Comparison of ENCODE assay signal across 8 mouse cellular contexts in genomic region chr9:45829107-45829506, GRCm38 (mm10). TPM values are rescaled to one million over a fixed set of nuclear protein-coding genes. Genes with fewer than 3 reads are reported as not detected.
DNase-seq lines count a peak whose midpoint lies in the region; ATAC-seq and TF ChIP-seq lines count a peak whose summit lies in the region.

No protein-coding gene starts in this region.

- H3K27ac ChIP-seq in cortical plate, adult 2 months (ENCODE audit: insufficient read depth, low read length) = no peak overlapping the region
- no peak overlapping the region for H3K27ac ChIP-seq in intestine, embryonic 16.5 days (ENCODE audit: low read length)
- no peak overlapping the region for H3K27ac ChIP-seq in limb, embryonic 13.5 days
- H3K27ac ChIP-seq in midbrain, embryonic 13.5 days = no peak overlapping the region
- H3K27ac ChIP-seq in spleen, adult 2 months (ENCODE audit: insufficient read depth, low read length) = no peak overlapping the region

- intact Hi-C loops in gastrocnemius, postnatal 14 days (cut with DNase I; ENCODE audit: low total_unique reads) = no loop called here

- H3K27me3 ChIP-seq in intestine, embryonic 16.5 days (replicated peaks; ENCODE audit: control insufficient read depth, insufficient read depth, low read length) = no peaks in the 10 kb centered on the region
- no peaks in the 10 kb centered on the region for H3K27me3 ChIP-seq in limb, embryonic 13.5 days
- H3K27me3 ChIP-seq in midbrain, embryonic 13.5 days = no peaks in the 10 kb centered on the region
- H3K27me3 ChIP-seq in spleen, adult 2 months (ENCODE audit: control insufficient read depth, insufficient read depth, low read length) = no peaks in the 10 kb centered on the region

- no peak for ATAC-seq in intestine, embryonic 16.5 days
- ATAC-seq in limb, embryonic 13.5 days (ENCODE audit: low FRiP score, low read depth) = no peak
- ATAC-seq in midbrain, embryonic 13.5 days = peak; percentile 44; the same call in 1 of the 2 replicates

- H3K4me2 ChIP-seq in intestine, embryonic 16.5 days (ENCODE audit: low read depth, low read length) = peak overlapping the region; percentile 80
- H3K4me2 ChIP-seq in limb, embryonic 13.5 days (replicated peaks) = peak overlapping the region; percentile 86
- peak overlapping the region; percentile 96 for H3K4me2 ChIP-seq in midbrain, embryonic 13.5 days (replicated peaks)

- TF ChIP-seq POLR2A in cortical plate, adult 2 months (IDR thresholded peaks at IDR 0.05; ENCODE audit: extremely low read depth, insufficient read depth, low read length) = no peak
- TF ChIP-seq POLR2A in spleen, adult 2 months (IDR thresholded peaks at IDR 0.05; ENCODE audit: low read depth, low read length) = no peak

- H3K4me3 ChIP-seq in cortical plate, adult 2 months (ENCODE audit: insufficient read depth, low read length) = no peak overlapping the region; the same call in 1 of the 2 replicates
- H3K4me3 ChIP-seq in intestine, embryonic 16.5 days (ENCODE audit: low read length) = peak overlapping the region; percentile 12; the same call in 1 of the 2 replicates
- H3K4me3 ChIP-seq in limb, embryonic 13.5 days = peak overlapping the region; percentile 83
- peak overlapping the region; percentile 77 for H3K4me3 ChIP-seq in midbrain, embryonic 13.5 days (replicated peaks)
- peak overlapping the region; percentile 14; the same call in 1 of the 2 replicates for H3K4me3 ChIP-seq in spleen, adult 2 months (ENCODE audit: extremely low read depth, insufficient read depth, insufficient read length)

- H3K9ac ChIP-seq in intestine, embryonic 16.5 days (ENCODE audit: low read depth, low read length) = no peak overlapping the region
- no peak overlapping the region for H3K9ac ChIP-seq in limb, embryonic 13.5 days
- no peak overlapping the region for H3K9ac ChIP-seq in midbrain, embryonic 13.5 days (replicated peaks)

- H3K4me1 ChIP-seq in cortical plate, adult 2 months (ENCODE audit: control insufficient read depth, insufficient read depth, low read length) = no peaks in the 10 kb centered on the region
- H3K4me1 ChIP-seq in intestine, embryonic 16.5 days (ENCODE audit: control insufficient read depth, insufficient read depth, low read length) = peaks cover 5% of the 10 kb centered on the region; the same call in 1 of the 2 replicates
- H3K4me1 ChIP-seq in limb, embryonic 13.5 days = peaks cover 6% of the 10 kb centered on the region
- H3K4me1 ChIP-seq in midbrain, embryonic 13.5 days (replicated peaks) = peaks cover 19% of the 10 kb centered on the region
- no peaks in the 10 kb centered on the region; the same call in 1 of the 2 replicates for H3K4me1 ChIP-seq in spleen, adult 2 months (ENCODE audit: control insufficient read depth, insufficient read depth, insufficient read length)

- peak; percentile 40 for DNase-seq in urinary bladder, postnatal 25 days (ENCODE audit: low spot score)
- no peak for DNase-seq in urinary bladder, adult 18-20 months (ENCODE audit: low spot score in 2 of 2)
- DNase-seq in gastrocnemius, postnatal 14 days = peak; percentile 53
- peak; percentile 78 to 79 for DNase-seq in spleen, adult 2 months (ENCODE audit: low read depth in 1 of 2, low spot score in 2 of 2)

- peak; percentile 77 for TF ChIP-seq CTCF in cortical plate, adult 2 months (IDR thresholded peaks at IDR 0.05; ENCODE audit: extremely low read depth, insufficient read depth, low read length)
- TF ChIP-seq CTCF in spleen, adult 2 months (IDR thresholded peaks at IDR 0.05; ENCODE audit: extremely low read depth, insufficient read depth, insufficient read length, insufficient replicate concordance) = peak; percentile 58; the same call in 1 of the 2 replicates

- no peaks in the 10 kb centered on the region for H3K36me3 ChIP-seq in intestine, embryonic 16.5 days (ENCODE audit: control insufficient read depth, insufficient read depth, low read length)
- no peaks in the 10 kb centered on the region for H3K36me3 ChIP-seq in limb, embryonic 13.5 days
- H3K36me3 ChIP-seq in midbrain, embryonic 13.5 days = no peaks in the 10 kb centered on the region
- no peaks in the 10 kb centered on the region for H3K36me3 ChIP-seq in spleen, adult 2 months (ENCODE audit: control insufficient read depth, insufficient read depth, low read length)

- WGBS in intestine, embryonic 16.5 days = 31% methylated on average over 10 of the region's 10 CpGs
- 32% methylated on average over 10 of the region's 10 CpGs for WGBS in limb, embryonic 13.5 days
- WGBS in midbrain, embryonic 13.5 days = 30% methylated on average over 10 of the region's 10 CpGs
- WGBS in spleen, adult 2 months = 45% methylated on average over 10 of the region's 10 CpGs

- no peaks in the 10 kb centered on the region for H3K9me3 ChIP-seq in intestine, embryonic 16.5 days (ENCODE audit: control insufficient read depth, low read length)
- 0 out of 2 replicates have a peak, but pooled peaks cover 7% of the 10 kb centered on the region for H3K9me3 ChIP-seq in limb, embryonic 13.5 days
- 0 out of 2 replicates have a peak, but pooled peaks cover 2% of the 10 kb centered on the region for H3K9me3 ChIP-seq in midbrain, embryonic 13.5 days

RNA-seq across cellular contexts. Expression of gene Cep164, which starts 0.6 kb away (rescaled TPM):
- polyA plus RNA-seq in cortical plate, adult 2 months (2012; rRNA removed) = 18.5 and 22.5 TPM in 2 replicates
- 1 to 10 TPM; 2.7 to 3.7 TPM for total RNA-seq in gastrocnemius, postnatal 14 days (2021)
- 20.6 and 21.6 TPM in 2 replicates for polyA plus RNA-seq in intestine, embryonic 16.5 days (2015; fragmentation: Nextera tagmentation; extraction: Ambion mirVana)
- 31.6 and 37.7 TPM in 2 replicates for polyA plus RNA-seq in limb, embryonic 13.5 days (2015; fragmentation: Nextera tagmentation; extraction: Ambion mirVana)
- 14.9 and 15.5 TPM in 2 replicates for polyA plus RNA-seq in midbrain, embryonic 13.5 days (2015; fragmentation: Nextera tagmentation; extraction: Ambion mirVana)
- 19.5 and 19.6 TPM in 2 replicates for polyA plus RNA-seq in spleen, adult 2 months (2012; rRNA removed)

RNA-seq across cellular contexts. Expression of gene Bace1, which starts 9.3 kb away (rescaled TPM):
- polyA plus RNA-seq in cortical plate, adult 2 months (2012; rRNA removed) = 50.7 and 56.2 TPM in 2 replicates
- 10 to 100 TPM; 41.0 to 55.8 TPM for total RNA-seq in gastrocnemius, postnatal 14 days (2021)
- polyA plus RNA-seq in intestine, embryonic 16.5 days (2015; fragmentation: Nextera tagmentation; extraction: Ambion mirVana) = 17.8 TPM in 2 replicates
- polyA plus RNA-seq in limb, embryonic 13.5 days (2015; fragmentation: Nextera tagmentation; extraction: Ambion mirVana) = 33.9 and 36.0 TPM in 2 replicates
- polyA plus RNA-seq in midbrain, embryonic 13.5 days (2015; fragmentation: Nextera tagmentation; extraction: Ambion mirVana) = 47.0 and 50.6 TPM in 2 replicates
- 6.9 and 8.1 TPM in 2 replicates for polyA plus RNA-seq in spleen, adult 2 months (2012; rRNA removed)

Comparison
In these comparisons a context has a peak if more than half of its experiments do, and no peak if none do; other contexts are left out.
1. DNase-seq: peak in urinary bladder, postnatal 25 days (single experiment), gastrocnemius, postnatal 14 days (single experiment) and spleen, adult 2 months (2 of 2); none in urinary bladder, adult 18-20 months (0 of 2).
2. Peak in every context shown above with its lines, with median percentiles within 50 percentile points of each other: H3K4me2 ChIP-seq.